Mouse (Mus musculus) forebrain, embryonic 16.5 days (tissue): ENCODE measurements around the gene ccdc198. TPM values are rescaled to one million over a fixed set of nuclear protein-coding genes. Genes with fewer than 3 reads are reported as not detected.

Source experiments
- ATAC-seq: fragments of 200-750 bp; cut with Nextera tagmentation; 2 replicates; pipeline ENCODE4 v1.8.0; 2017; ENCODE audit warnings: mild to moderate bottlenecking, moderate library complexity
- H3K27ac ChIP-seq: fragments of 300-500 bp; sonication (generic); 2 replicates; pipeline ENCODE4 v1.5.1; 2014; ENCODE audit warnings: low read length, control low read depth
- H3K27me3 ChIP-seq: fragments of 300-500 bp; sonication (generic); replicated peaks from 2 replicates; pipeline ENCODE4 v1.6.1; 2014; ENCODE audit warnings: low read length; ENCODE audit not compliant: control insufficient read depth, insufficient read depth
- H3K36me3 ChIP-seq: fragments of 300-500 bp; sonication (generic); 2 replicates; pipeline ENCODE4 v1.6.1; 2014; ENCODE audit not compliant: control insufficient read depth, insufficient read depth
- H3K4me1 ChIP-seq: fragments of 300-500 bp; sonication (generic); replicated peaks from 2 replicates; pipeline ENCODE4 v1.6.1; 2014; ENCODE audit warnings: low read length; ENCODE audit not compliant: control insufficient read depth, insufficient read depth
- H3K4me2 ChIP-seq: fragments of 300-500 bp; sonication (generic); 2 replicates; pipeline ENCODE4 v1.6.1; 2014; ENCODE audit warnings: mild to moderate bottlenecking, low read length, control low read depth
- H3K4me3 ChIP-seq: fragments of 300-500 bp; sonication (generic); replicated peaks from 2 replicates; pipeline ENCODE4 v1.5.1; 2014; ENCODE audit warnings: mild to moderate bottlenecking, low read length, control low read depth
- H3K9ac ChIP-seq: fragments of 300-500 bp; sonication (generic); replicated peaks from 2 replicates; pipeline ENCODE4 v1.6.1; 2014; ENCODE audit warnings: low read depth, low read length, control low read depth
- H3K9me3 ChIP-seq: fragments of 300-500 bp; sonication (generic); 2 replicates; pipeline ENCODE4 v1.6.1; 2016; ENCODE audit warnings: low read length; ENCODE audit not compliant: control insufficient read depth
- WGBS: fragments of 180-500 bp; shearing (Covaris S2); extraction: QIAGEN DNeasy Blood & Tissue Kit; methylation state at CpG from one replicate; pipeline ENCODE4 v1.1.7; 2014; 5-methylcytosine and 5-hydroxymethylcytosine counted together
- polyA plus RNA-seq: library from polyadenylated mRNA; unstranded; fragments of >200 nt; fragmentation: Nextera tagmentation; extraction: Ambion mirVana; gene quantifications from 2 replicates; pipeline ENCODE4 v1.2.1, GENCODE M21; 2015

ccdc198 gene
- polyA plus RNA-seq, 1 experiment from 2014 or later, result 0.24 TPM

DNA sequence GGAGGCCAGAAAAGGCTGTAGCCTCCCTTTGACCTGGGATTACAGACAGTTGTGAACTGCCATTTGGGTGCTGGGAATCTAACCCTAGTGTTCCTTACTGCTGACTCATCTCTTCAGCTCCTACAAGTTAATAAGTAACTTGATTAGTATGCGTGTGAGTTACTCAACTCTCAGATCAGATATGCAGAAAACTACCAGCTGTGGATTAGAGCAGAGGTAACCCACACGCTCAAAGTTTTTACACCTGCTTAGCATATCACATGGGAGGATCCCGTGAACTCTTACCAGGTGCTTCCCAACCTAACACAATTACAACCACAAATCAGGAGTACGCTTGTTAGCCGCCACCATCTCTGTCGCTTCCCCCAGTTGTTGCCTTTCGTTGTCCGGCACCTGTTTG, 74.0 kb downstream of the ccdc198 start:
- Histone ChIP-seq H3K9ac (peak overlapping the region; percentile 76), H3K4me3 (peak overlapping the region; percentile 98), H3K4me2 (peak overlapping the region; percentile 75), H3K4me1 (peaks cover 26% of the 10 kb centered on the region), H3K27me3 (no peaks in the 10 kb centered on the region), H3K27ac (no peak overlapping the region), H3K9me3 (no peaks in the 10 kb centered on the region), H3K36me3 (no peaks in the 10 kb centered on the region)
- peak; percentile 13 for ATAC-seq
- WGBS, result 28% methylated on average over 8 of the region's 8 CpGs

Other genes with a start within 250 kb of the ccdc198 start
- 24.2 and 30.8 TPM in 2 replicates for gene Ap5m1, start 179.4 kb downstream of the ccdc198 start, polyA plus RNA-seq
- 89.7 and 93.8 TPM in 2 replicates for gene Exoc5, start 178.8 kb downstream of the ccdc198 start, polyA plus RNA-seq
- gene Naa30, start 73.2 kb downstream of the ccdc198 start, polyA plus RNA-seq, result 12.0 and 14.3 TPM in 2 replicates